Mouse (Mus musculus) small intestine, adult 2 months (tissue): ENCODE measurements around the gene Fbxl2.

Experiments
- CTCF ChIP-seq: fragments of 200-500 bp; IDR thresholded peaks from 2 replicates; pipeline ENCODE4 v1.5.1; 2012; ENCODE audit warnings: low read depth, mild to moderate bottlenecking, control low read depth, inconsistent platforms, low read length, moderate library complexity, mixed read lengths; ENCODE audit not compliant: insufficient replicate concordance, insufficient read length; ENCODE audit errors: extremely low read depth
- POLR2A ChIP-seq: fragments of 200-500 bp; IDR thresholded peaks from 2 replicates; pipeline ENCODE4 v1.6.1; 2012; ENCODE audit warnings: low read depth, mild to moderate bottlenecking, control low read depth, inconsistent platforms, low read length, moderate library complexity

GRCm38 (mm10) chr9:114046028-114046427 is at the start of gene Fbxl2:
- no peak for TF ChIP-seq CTCF
- TF ChIP-seq POLR2A, result no peak
